Comparison of ENCODE assay signal across 1 mouse cellular context in the genomic region with DNA sequence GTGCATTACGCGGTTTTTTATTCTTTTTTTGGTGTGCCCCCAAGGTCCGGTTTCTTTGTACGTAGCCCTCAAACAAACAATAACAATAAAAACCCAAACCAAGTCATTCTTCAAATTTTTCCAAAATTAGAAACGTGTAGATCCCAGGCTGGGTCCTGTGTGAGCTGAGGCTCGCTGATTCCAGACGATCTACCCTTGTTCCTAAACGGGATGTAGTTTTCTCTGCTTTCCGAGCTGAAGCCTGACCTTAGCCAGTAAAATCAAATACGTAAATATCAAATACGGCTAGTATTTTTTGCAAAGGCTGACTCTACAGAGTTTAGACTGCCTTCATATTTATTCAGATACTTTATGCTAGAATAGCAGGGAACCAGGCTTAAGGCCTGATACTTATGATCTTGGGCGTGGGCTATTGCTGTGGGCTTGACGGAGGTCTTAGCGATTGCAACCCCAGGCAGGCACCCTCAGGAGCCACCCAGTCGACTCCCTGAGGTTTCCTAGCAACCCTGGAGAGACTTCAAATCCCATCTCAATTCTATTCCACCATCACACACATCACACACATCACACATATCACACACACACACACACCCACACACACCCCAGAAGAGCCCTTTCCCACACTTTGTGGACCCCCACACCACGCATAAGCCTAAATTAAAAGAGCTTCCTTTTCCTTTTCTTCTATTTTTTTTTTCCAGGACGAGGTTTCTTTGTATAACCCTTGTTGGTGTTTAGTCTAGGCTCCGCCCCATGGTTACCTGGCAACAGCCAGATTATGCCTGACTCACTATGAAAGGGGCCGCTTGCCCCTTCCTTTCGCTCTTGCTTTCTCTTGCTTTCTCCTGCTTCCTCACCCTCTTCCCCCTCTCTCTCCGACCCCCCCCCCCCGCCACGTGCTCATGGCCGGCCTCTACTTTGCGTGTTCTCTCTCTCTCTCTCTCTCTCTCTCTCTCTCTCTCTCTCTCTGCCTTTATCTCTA.
A peak's percentile ranks its signal among the peaks of the same experiment; 100 is the strongest.
TF ChIP-seq lines count a peak whose summit lies in the region.

No protein-coding gene starts in this region.

TF ChIP-seq in MEL, 35 proteins besides CTCF, POLR2A, EP300 and RAD21 (continued from another document):
- TF ChIP-seq JUND (IDR thresholded peaks at IDR 0.05; ENCODE audit: low read depth, low read length) (peak; percentile 80; the same call in 1 of the 2 replicates), MAFK (IDR thresholded peaks at IDR 0.05; ENCODE audit: borderline replicate concordance, low read depth, low read length) (no peak), TBP (IDR thresholded peaks at IDR 0.05; ENCODE audit: low read depth, low read length) (peak; percentile 85), TCF12 (IDR thresholded peaks at IDR 0.05; ENCODE audit: low read depth, low read length) (peak; percentile 30; the same call in 1 of the 2 replicates), MAZ (IDR thresholded peaks at IDR 0.05; ENCODE audit: low read depth, low read length) (peak; percentile 93), POLR2AphosphoS5 (IDR thresholded peaks at IDR 0.05; ENCODE audit: borderline replicate concordance, low read depth, low read length) (no peak), HCFC1 (IDR thresholded peaks at IDR 0.05; ENCODE audit: low read depth, low read length) (peak; percentile 59), USF1 (IDR thresholded peaks at IDR 0.05; ENCODE audit: low read depth, low read length) (peak; percentile 73), KAT2A (conservative IDR thresholded peaks at IDR 0.05; ENCODE audit: low read depth, low read length) (no peak), ZKSCAN1 (IDR thresholded peaks at IDR 0.05; ENCODE audit: low read depth, low read length) (no peak; the same call in 1 of the 2 replicates), ZNF384 (IDR thresholded peaks at IDR 0.05; ENCODE audit: low read depth, low read length) (peak; percentile 95), NELFE (IDR thresholded peaks at IDR 0.05; ENCODE audit: low read depth, low read length) (no peak; the same call in none of the 2 replicates), SMC3 (IDR thresholded peaks at IDR 0.05; ENCODE audit: low read depth, low read length) (no peak), CHD2 (IDR thresholded peaks at IDR 0.05; ENCODE audit: low read length) (no peak), GABPA (IDR thresholded peaks at IDR 0.05; ENCODE audit: low read depth, low read length) (no peak), NRF1 (IDR thresholded peaks at IDR 0.05; ENCODE audit: insufficient read depth, low read depth, low read length, poor library complexity, severe bottlenecking) (no peak), ZC3H11A (IDR thresholded peaks at IDR 0.05; ENCODE audit: low read depth, low read length) (no peak), ETS1 (IDR thresholded peaks at IDR 0.05; ENCODE audit: low read depth, low read length) (peak; percentile 47; the same call in 1 of the 2 replicates), USF2 (IDR thresholded peaks at IDR 0.05; ENCODE audit: borderline replicate concordance in 1 of 2, insufficient read depth in 1 of 2, low read depth in 1 of 2, low read length in 2 of 2) (no peak), SIN3A (IDR thresholded peaks at IDR 0.05; ENCODE audit: low read length) (peak; percentile 88), RCOR1 (IDR thresholded peaks at IDR 0.05; ENCODE audit: low read depth, low read length) (no peak; the same call in 1 of the 2 replicates), E2F4 (IDR thresholded peaks at IDR 0.05; ENCODE audit: borderline replicate concordance, low read depth, low read length) (no peak; the same call in 1 of the 2 replicates)
TF ChIP-seq in MEL: peak in this region for 16.
